Mouse (Mus musculus) CH12.LX (cell line): ENCODE results near the gene Srp9.
"Not testable (repeated sequence)": the region's sequence is repeated elsewhere in the genome, so short reads cannot be mapped to it uniquely, and the experiment has no call there.

ENCODE experiments used
- BHLHE40 ChIP-seq: IDR thresholded peaks from 2 replicates; pipeline ENCODE4 v1.6.1; 2011; ENCODE audit warnings: mild to moderate bottlenecking, low read depth, low read length, improper control_type of control experiment
- CTCF ChIP-seq, 2 experiments: IDR thresholded peaks in 1 of 2; conservative IDR thresholded peaks in 1 of 2; 2 replicates each; pipeline ENCODE4 v1.5.1; 2011 to 2012; ENCODE audit warnings: low read depth in 2 of 2, low read length in 2 of 2, improper control_type of control experiment in 1 of 2, inconsistent platforms in 1 of 2, mild to moderate bottlenecking in 1 of 2, moderate library complexity in 1 of 2
- EP300 ChIP-seq: IDR thresholded peaks from 2 replicates; pipeline ENCODE4 v1.6.1; 2011; ENCODE audit warnings: low read length, improper control_type of control experiment
- MAZ ChIP-seq: IDR thresholded peaks from 2 replicates; pipeline ENCODE4 v1.6.1; 2012; ENCODE audit warnings: low read depth, mild to moderate bottlenecking, inconsistent platforms, low read length, improper control_type of control experiment, moderate library complexity
- PAX5 ChIP-seq: IDR thresholded peaks from 2 replicates; pipeline ENCODE4 v1.6.1; 2012; ENCODE audit warnings: low read length, inconsistent platforms, mixed read lengths
- POLR2A ChIP-seq: IDR thresholded peaks from 2 replicates; pipeline ENCODE4 v1.6.1; 2011; ENCODE audit warnings: low read depth, mild to moderate bottlenecking, improper control_type of control experiment, low read length
- ZKSCAN1 ChIP-seq: IDR thresholded peaks from 2 replicates; pipeline ENCODE4 v1.6.1; 2012; ENCODE audit warnings: low read depth, inconsistent platforms, low read length, improper control_type of control experiment, borderline replicate concordance

DNA sequence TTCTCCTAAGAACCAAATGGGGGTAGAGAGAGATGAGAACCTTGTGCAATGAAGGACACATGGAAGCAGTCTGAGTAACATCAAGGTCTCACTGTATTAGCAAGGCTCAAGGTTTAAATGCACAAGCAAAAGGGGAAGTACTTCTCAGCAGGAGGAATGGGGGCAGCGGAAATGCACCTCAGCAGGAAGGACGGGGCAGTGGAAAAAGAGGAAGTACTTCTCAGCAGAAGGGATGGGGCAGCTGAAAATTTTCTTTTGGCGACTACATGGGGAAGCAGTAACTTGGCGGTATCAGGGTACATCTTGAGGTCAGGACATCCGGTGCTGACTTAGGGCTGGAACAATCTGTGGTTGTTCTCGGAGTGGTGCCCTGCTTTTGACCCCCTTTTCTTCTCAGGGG, 45.7 kb downstream of the Srp9 start:
- not testable (repeated sequence) for TF ChIP-seq BHLHE40; POLR2A; EP300; MAZ; CTCF (conservative IDR thresholded peaks at IDR 0.05 in 1 of 2, IDR thresholded peaks at IDR 0.05 in 1 of 2; ENCODE audit: low read depth in 2 of 2, low read length in 2 of 2); ZKSCAN1; PAX5
